Mouse (Mus musculus): Measurements from ENCODE around the gene Mllt6. TPM values are rescaled to one million over a fixed set of nuclear protein-coding genes. Genes with fewer than 3 reads are reported as not detected.

Gene Mllt6
- total RNA-seq, 2 experiments from 2014 or later: 59.5 to 60.0 TPM

- DNase-seq: no peak
Observed at GRCm38 (mm10) chr11:97668160-97668559, 4.9 kb downstream of the Mllt6 start.

- DNase-seq: no peak
Observed at GRCm38 (mm10) chr11:97669268-97669667, 6.1 kb downstream of the Mllt6 start.

GRCm38 (mm10) chr11:97669829-97670228 lies 6.6 kb downstream of the Mllt6 start:
- peak; percentile 80 for DNase-seq

- peak in 1 of 2 experiments; percentile 39 for DNase-seq
Observed at GRCm38 (mm10) chr11:97670234-97671176, 7.3 kb downstream of the Mllt6 start.

- DNase-seq: no peak
Observed at GRCm38 (mm10) chr11:97671177-97671527, 7.9 kb downstream of the Mllt6 start.

GRCm38 (mm10) chr11:97673148-97673547 lies 9.9 kb downstream of the Mllt6 start:
- DNase-seq: no peak

GRCm38 (mm10) chr11:97676050-97676754 lies 13.0 kb downstream of the Mllt6 start:
- no peak for DNase-seq

- no peak for DNase-seq
Observed at GRCm38 (mm10) chr11:97677381-97677780, 14.2 kb downstream of the Mllt6 start.

- no peak for DNase-seq
Observed at GRCm38 (mm10) chr11:97677842-97678241, 14.6 kb downstream of the Mllt6 start.

GRCm38 (mm10) chr11:97678301-97678700 lies 15.1 kb downstream of the Mllt6 start:
- no peak for DNase-seq

- DNase-seq: no peak
Observed at GRCm38 (mm10) chr11:97680430-97680829, 17.2 kb downstream of the Mllt6 start.

GRCm38 (mm10) chr11:97682504-97683055 lies 19.4 kb downstream of the Mllt6 start:
- no peak for DNase-seq

GRCm38 (mm10) chr11:97684063-97684680 lies 21.0 kb downstream of the Mllt6 start:
- no peak for DNase-seq

- peak in 1 of 2 experiments; percentile 41 for DNase-seq
Observed at GRCm38 (mm10) chr11:97684766-97685165, 21.6 kb downstream of the Mllt6 start.

- peak; percentile 95 to 98 for DNase-seq
Observed at GRCm38 (mm10) chr11:97685613-97686321, 22.6 kb downstream of the Mllt6 start, which contains the start of gene Cisd3. Cisd3 (plus strand) TSS chr11:97685826.

- peak in 1 of 2 experiments; percentile 53 for DNase-seq
Observed at GRCm38 (mm10) chr11:97686322-97686908, 23.2 kb downstream of the Mllt6 start.

- no peak for DNase-seq
Observed at GRCm38 (mm10) chr11:97687061-97687460, 23.8 kb downstream of the Mllt6 start.

GRCm38 (mm10) chr11:97689861-97690260 lies 26.6 kb downstream of the Mllt6 start:
- peak; percentile 57 to 85 for DNase-seq

- no peak for DNase-seq
Observed at GRCm38 (mm10) chr11:97694435-97694834, 31.2 kb downstream of the Mllt6 start.

- DNase-seq: peak; percentile 44 to 56
Observed at GRCm38 (mm10) chr11:97694921-97695711, 31.9 kb downstream of the Mllt6 start.
